Mouse (Mus musculus) lung, postnatal 0 days (tissue): Measurements from ENCODE around the gene Ankzf1.

Source experiments
- CTCF ChIP-seq: IDR thresholded peaks from 2 replicates; pipeline ENCODE4 v1.5.1; 2016; ENCODE audit warnings: antibody characterized with exemption, mild to moderate bottlenecking
- EP300 ChIP-seq: IDR thresholded peaks from 2 replicates; pipeline ENCODE4 v1.6.1; 2016; ENCODE audit warnings: antibody characterized with exemption, mild to moderate bottlenecking, control low read depth

GRCm38 (mm10) chr1:75159540-75160255, 32.3 kb upstream of the Ankzf1 start:
- TF ChIP-seq CTCF (no peak), EP300 (no peak)
